Mouse (Mus musculus) megakaryocyte-erythroid progenitor cell, adult 5-6 weeks (primary cell): ENCODE data around the gene St6galnac6. TPM values are rescaled to one million over a fixed set of nuclear protein-coding genes. Genes with fewer than 3 reads are reported as not detected.

Experiments
- ATAC-seq: replicated peaks from 2 replicates; pipeline ENCODE4 v1.8.0; 2016; ENCODE audit warnings: mild to moderate bottlenecking, inconsistent platforms; ENCODE audit not compliant: severe bottlenecking, poor library complexity, low FRiP score, low TSS enrichment
- total RNA-seq, 2 experiments: library from RNA; stranded (forward) in 1 of 2; stranded (reverse) in 1 of 2; fragments of 200-1000, 215-1000 nt in 1 of 2; fragments of >200 nt in 1 of 2; fragmentation: Nextera tagmentation in 1 of 2; gene quantifications; 2 replicates each; pipeline ENCODE4 v1.2.3; 2014 to 2017

Gene St6galnac6
- 13.8 and 19.1 TPM in 2 replicates for total RNA-seq (2014; fragmentation: Nextera tagmentation)
- 6.5 and 12.9 TPM in 2 replicates for total RNA-seq (2017)

DNA sequence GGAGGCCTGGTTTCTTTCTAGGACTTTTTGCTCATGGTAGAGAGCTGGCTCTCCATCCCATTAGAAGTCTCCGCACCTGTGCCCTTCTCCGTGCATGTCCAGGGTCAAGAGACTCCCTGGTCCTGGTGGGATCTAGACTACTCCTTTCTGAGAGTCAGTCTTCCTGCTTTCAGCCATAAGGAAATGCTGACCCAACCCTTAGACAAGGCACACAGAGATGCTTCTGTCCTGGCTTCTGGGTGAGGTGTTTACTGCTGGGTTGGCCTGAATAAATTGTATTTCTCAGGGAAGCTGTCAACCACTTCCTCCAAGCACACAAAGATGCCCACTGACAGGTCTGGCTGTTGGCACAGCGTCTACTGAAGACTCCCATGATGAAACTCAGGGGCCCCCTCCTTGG lies at the start of gene St6galnac6:
TSS of gene St6galnac6 (plus strand) at position 301 of the 400 bp plus-strand sequence.
- no peak for ATAC-seq

DNA sequence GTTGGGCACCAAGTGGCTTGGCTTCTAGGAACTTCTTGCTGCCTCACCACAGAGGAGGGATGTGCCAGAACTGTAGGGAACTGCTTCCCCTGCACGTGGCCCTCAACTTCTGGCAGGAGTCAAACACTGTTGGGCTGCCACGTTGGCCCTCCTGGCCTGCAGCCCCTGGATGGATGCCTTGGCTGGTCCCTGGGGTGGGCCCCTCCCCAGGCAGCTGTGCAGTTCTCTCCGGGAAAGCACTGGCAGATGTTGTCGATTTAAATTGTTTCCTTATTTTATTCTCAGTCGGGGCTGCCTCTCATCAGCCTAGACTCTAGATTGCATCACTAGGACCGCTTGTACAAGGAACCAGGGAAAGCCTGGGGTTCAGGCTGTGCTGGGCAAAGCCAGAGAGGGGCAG lies 49.7 kb upstream of the St6galnac6 start:
- ATAC-seq, result no peak

DNA sequence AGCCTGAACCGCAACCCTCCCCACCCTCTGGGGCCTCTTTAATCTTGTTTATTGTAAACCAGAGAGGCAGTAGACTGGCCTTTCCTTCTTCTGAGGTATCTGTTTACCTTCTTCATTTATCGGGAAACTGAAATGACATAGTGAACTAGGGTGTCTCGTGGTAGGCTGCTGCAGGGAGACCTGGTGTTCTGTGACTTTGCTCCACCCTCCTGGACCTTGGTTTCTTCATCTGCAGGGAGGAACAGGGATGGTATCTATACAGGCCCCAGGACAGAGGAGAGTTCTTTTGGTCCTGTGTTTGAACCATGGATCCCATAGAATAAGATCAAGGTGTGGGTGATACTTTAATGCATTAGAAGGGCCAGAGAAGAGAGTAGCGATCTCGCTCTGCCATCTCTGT lies 48.3 kb upstream of the St6galnac6 start:
- no peak for ATAC-seq

DNA sequence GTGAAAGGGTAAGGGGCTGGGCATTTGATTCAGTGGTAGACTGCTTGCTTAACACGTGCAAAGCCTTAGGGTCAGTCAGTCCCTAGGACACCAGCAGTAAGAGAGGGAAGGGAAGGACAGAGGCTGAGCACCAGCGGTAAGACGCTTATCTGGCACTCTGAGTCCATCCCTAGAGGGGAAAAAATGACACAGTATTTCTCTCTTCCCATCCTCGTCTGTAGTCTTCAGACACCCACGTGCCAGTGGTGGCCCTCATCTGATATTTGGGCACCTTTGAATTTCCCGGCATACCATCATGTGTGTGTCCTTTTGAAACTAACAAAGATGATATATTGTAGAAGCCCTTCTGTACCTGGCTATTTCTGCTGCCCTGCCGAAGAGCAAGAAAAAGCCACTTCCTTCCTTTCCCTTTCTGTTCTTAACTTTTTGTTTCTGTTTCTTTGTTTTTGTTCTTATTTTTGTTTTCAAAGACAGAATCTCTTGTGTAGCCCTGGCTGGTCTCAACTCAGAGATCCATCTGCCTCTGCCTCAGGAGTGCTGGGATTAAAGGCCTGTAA lies 45.8 kb upstream of the St6galnac6 start:
- ATAC-seq, result no peak

DNA sequence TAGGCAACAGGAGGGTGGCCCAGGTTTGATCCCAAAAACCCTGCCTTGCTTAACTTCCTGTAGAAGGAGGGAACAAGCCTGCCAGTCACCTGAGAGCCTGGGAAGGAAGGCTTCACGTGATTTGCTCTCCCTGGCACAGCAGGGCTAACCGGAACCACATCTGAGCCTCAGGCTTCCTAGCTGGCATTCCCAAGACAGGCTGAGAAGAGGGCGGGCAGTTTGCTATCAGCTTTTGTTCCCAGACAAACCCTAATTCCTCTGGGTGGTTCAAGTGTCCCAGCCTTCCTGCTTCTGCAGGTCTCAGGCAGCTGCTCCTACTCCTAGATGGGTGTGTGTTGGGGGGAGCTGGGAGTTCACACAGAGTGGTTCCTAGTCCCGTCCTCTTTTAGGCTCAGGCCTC lies 44.0 kb upstream of the St6galnac6 start:
- ATAC-seq, result no peak

DNA sequence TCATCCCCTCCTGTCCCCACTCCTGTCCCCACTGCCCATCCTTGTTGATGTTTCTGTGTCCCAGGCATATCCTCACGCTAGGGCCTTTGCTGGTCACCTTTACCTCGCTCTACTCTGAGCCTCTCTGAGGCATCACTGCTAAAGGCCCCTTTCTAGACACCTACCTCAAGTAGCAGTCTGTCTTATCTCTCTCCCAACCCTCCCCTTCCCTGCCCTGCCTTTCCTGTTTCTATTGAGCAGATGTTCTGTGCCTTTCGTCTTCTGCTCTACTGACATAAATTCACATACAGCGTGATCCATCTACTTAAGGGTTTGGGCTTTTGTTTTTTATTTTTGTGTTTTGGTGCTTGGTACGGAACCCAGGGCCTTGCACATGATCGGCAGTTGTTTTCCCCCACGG lies 43.5 kb upstream of the St6galnac6 start:
- 0 out of 2 replicates have a peak, but pooled peaks have one; percentile 32 for ATAC-seq

DNA sequence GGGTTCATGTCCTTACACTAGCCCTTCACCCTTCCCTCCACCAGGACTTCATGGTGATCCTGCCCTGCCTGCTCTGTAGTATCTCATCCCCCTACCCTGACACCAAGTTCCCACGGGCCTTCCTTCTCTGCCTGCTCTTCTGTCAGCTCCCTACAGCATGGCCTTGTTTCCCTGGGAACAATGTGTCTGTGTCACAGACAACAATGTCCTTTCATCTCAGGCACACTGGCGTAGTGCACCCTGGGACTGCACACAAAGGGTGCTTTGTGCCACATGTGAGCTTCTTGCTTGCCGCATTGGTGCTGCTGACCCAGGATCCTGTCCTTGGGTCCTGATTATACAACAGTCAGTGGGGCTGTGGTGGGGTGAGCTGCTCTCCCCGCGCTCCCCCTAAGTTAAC lies 39.9 kb upstream of the St6galnac6 start:
- ATAC-seq, result no peak

DNA sequence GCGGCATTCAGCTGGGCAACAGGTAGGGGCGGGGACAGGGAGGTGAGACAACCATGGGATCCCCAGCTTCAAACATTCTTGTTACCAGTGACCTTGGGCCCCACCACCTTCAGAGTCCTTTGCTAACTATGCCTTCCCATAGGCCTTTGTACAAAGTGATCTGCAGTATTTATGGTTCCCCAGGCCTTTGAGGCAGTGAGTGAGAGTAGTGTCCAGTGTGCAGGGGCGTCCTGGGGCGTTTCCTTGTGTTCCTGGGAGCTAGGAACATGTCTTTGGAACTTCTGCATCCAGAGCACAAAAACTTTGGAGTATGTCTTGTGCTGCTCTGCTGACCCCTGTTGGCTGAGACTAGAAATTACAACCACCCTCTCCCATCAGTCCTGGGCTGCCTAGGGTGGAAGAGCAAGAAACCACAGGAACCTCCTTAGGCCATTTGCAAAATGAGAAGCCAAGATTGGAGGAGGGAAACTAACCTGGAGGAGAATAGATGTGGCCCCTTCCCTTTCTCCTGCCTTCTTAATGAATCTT lies 32.9 kb upstream of the St6galnac6 start:
- 0 out of 2 replicates have a peak, but pooled peaks have one; percentile 23 for ATAC-seq

DNA sequence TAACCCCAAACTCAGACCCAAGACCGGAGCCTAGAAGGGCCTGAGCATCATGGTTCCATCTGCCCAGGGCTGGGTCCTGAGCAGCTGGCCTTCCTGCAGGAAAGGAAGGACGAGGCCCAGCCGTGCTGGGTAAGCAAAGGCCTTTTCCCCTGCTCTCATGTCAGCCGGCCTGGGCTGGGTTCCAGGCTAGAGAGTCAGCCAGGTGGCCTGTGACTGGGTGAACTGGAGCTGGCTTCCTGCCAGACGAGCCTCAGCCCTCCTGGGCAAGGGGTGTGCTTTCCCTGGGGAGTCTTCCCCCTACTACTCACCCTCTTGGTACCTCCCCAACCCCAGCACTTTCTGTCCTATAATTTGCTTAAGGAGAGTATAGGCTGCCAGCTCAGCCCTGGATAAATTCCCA lies 31.4 kb upstream of the St6galnac6 start:
- ATAC-seq, result no peak

DNA sequence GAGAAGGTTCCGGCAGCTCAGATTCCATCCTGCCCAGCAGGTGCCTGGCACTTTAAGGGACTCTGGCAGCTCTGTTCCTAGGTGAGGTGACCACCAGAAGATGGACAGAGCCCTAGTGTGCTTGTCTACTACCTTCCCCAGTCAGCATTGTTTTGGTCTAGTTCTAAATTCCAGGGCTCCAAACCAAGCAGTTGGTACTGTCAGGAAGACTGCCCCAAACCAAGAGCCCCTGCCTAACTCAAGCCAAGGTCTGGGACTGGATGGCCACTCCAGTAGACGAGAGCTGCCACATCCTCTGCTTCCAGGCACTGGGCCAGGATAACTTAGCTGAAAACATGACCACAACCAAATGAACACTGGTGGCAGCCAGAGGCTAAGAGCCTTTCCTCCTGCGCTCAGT lies 30.6 kb upstream of the St6galnac6 start:
- no peak for ATAC-seq

DNA sequence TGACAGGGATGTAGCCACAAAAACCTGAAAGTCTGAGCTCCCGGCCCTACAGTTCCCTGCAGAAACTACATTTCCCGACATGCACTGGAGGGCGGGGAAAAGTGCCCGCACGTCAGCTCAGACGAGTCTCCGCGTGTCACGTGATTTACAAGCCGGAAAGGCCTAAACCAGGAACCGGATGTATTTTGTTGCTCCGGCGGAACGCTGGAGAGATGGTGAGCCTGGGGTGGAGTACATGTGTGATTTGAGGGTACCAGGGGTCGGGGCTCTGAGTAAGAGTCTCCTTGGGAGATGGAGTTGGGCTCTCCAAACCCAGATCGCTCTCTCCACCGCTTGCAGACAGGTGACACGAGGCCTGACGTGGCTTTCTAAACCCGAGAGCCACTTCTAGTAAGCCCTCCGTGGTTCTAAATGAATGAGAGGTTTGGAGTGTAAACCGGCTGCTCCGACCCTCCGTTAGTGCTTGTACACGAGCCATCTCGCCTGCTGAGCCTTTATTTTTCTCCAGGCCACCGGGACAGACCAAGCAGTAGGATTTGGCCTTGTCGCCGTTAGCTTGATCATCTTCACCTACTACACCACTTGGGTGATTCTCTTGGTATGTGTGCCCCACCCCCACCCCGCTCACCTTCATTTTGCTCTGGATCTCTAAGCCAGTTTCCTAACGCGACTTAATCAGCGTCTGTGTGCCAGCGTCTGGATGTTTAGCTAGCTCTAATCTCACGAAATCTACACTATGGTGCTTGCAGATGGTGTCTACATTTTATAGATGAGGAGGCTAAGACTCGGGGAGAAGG lies 28.6 kb upstream of the St6galnac6 start, which contains the start of gene Dpm2:
TSS of gene Dpm2 (plus strand) at position 161 of the 797 bp plus-strand sequence.
- peak; percentile 72 for ATAC-seq

DNA sequence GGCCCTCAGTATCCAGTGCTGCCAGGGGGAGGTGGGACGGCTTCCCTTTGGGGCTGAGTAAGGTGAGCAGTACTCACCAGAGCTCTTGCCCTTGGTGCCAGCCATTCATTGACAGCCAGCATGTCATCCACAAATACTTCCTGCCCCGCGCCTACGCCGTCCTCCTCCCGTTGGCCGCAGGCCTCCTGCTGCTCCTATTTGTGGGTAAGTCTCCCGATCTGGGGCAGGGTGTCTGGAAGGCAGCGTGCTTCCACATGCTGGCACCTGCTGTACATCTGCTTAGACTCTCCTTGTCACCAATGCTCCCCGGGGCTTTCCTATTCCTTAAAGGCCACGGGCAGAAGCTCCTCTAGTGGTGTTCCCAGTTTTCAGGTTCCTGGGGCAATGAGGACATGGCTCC lies 27.3 kb upstream of the St6galnac6 start:
- no peak for ATAC-seq

DNA sequence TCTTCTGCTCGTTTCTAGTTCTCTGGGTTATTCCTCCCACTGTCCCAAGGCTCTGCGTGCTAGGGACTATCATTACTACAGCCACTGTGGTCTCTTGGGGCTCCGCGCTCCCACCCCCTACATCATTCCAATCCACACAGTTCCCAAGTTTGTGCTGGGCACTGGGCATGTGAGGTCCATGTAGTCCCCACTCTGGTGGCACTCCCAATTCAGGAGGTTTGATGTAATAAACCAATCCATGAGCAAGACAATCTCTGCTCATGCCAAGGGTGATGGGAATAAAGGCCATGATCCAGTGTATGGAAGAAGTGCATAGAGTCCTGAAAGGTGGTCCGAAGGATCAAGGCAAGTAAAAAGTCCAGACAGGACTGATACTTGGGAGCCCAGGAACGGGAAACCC lies 25.0 kb upstream of the St6galnac6 start, which contains the start of gene Pip5kl1:
TSS of gene Pip5kl1 (plus strand) at position 301 of the 400 bp plus-strand sequence.
- no peak for ATAC-seq

DNA sequence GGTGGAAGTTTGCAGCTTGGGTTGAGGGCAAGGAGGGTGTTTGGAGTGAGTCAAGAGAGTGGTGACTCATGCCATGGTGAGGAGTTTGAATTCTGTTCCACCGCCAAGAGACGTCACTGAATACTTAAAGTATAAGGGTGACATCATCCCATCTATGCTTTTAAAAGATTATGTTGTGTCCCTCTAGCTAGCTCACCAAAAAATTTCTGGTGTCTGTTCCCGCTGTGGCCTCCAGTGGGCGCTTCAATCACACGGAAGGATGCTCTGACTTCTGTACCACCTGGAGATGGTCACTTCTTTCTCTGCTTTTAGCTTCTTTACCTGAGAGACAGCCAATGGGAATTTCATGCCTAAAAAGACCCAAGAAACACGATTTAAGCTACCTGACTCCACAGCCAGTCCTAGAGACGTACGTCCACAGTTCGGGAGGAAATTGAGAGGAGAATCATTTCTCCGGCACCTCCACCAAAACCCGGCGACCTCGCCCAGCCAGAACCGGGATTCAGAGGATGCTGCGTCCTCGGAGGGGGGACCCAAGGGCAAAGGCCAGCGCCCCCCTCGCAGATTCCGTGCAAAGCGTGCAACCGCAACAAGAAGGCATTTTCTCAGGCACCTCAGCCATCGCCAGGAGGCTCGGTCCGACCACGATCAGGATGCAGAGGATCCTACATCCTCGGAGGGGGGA lies 24.5 kb upstream of the St6galnac6 start:
- peak; percentile 20; the same call in 1 of the 2 replicates for ATAC-seq

DNA sequence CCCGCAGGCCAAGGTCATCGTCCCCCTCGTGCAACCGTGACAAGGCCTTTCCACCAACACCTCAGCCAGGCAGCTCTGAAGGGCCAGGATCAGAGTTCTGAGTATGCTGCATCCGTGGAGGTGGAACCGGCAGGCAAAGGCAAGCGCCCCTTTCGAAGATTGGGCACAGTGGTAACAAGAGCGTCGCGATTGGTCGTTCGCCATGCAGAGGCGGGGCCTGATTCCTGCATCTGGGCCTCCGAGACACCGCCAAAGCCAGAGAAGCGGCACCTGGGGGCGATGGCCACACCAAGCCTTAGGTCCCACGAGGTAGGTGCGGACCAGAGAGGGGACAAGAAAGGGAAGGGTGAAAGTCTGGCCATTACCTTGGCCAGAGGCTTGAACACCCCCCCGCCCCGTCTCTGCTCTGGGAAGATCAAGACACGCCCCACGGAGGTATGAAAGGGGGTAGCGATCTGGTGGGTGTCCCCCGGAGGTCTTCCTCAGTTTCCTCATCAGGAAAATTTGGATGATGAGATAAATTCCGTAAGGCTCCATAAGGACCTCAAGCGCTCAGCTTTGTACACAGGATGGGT lies 23.8 kb upstream of the St6galnac6 start, which contains the start of gene 9430097D07Rik:
TSS of gene 9430097D07Rik (minus strand) at position 99 of the 575 bp plus-strand sequence.
- peak; percentile 59 for ATAC-seq

DNA sequence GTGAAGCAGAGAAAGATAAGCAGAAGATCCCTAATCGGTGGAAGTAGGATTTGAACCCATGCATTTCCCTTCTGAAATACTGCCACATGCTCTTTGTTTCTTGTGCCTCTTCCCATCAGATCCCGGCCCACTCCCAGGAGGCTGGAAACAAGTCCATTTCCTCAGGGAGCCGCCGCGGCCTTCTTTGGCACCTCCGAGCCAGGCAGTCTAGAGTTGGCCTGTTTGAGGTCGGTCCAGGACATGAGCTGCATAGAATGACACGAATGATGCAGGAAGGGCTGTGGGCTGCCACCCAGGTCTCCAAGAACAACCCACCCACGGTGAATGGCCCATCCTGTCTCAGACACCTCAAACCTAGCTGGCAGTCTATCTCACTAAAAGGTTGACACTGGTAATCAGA lies 23.0 kb upstream of the St6galnac6 start:
- ATAC-seq, result no peak

DNA sequence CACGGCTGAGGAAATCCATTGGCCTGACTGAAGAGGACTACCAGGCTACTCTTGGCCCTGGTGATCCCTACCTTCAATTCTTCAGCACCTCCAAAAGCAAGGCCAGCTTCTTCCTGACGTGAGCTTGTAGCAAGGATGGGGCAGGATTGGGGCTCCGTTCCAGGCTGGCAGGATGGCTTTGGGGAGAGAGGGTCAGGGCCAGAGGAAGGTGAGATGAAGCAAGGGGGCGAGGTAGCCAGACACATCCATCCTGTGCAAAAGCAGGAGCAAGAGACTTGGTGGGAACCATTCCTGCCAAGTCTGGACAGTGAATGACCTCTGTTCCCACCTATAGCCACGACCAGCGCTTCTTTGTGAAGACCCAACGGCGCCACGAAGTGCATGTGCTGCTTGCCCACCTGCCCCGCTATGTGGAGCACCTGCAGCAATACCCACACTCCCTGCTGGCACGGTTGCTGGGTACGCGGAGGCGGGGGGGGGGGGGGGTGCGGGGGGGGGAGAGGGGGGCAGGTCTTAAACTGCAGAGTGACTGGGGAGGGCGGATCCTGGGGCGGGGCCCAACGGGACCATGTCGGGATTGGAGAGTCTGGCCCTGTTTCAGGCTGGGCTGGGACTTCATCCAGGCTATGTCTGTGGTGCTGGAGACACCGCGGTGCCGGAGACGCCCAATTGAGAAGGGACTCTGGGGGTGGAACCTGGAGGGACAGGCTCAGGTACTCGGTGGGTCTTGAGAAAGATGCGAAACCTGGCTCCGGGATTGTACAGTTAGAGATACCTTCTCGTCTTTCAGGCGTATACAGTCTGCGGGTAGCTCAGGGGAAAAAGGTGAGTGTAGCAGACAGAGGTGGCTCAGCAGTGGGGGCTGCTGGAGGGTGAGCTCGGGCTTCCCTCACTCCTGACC lies 21.1 kb upstream of the St6galnac6 start:
- ATAC-seq, result no peak

DNA sequence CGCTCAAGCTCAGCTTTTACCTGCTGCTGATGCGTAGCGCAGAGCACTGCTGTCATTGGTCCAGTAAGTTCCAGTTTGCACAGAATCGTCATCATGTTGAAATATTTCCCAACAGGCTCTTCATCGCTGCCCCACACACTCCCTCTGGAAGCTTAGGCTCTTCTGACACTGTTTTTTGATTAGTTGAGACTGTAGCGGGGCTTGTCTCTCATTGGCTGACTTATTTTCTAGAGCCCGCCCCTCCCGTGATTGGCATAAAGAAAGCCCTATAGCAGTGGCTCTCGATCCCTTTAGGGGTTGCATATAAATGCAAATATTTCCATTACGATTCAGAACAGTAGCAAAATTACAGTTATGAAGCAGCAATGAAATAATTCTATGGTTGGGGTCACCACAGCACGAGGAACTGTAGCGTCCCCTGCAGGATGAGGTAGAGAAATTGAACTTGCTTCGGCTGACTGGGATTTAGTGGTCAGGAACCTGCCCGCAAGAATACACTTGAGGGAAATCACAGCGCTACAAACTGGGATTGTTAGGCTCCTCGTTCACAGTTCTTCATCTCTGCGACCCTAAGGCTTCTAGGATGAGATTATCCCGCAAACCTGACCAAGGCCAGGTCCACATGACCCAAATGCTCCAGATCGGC lies 17.9 kb upstream of the St6galnac6 start:
- 0 out of 2 replicates have a peak, but pooled peaks have one; percentile 24 for ATAC-seq
